Mouse (Mus musculus) E14TG2a.4 (cell line): ENCODE results near the gene Mapk8ip3.

Source experiments
- CTCF ChIP-seq: conservative IDR thresholded peaks from 2 replicates; pipeline ENCODE4 v1.5.1; 2014; ENCODE audit warnings: low read length
- NANOG ChIP-seq: IDR thresholded peaks from 2 replicates; pipeline ENCODE4 v1.6.1; 2014; ENCODE audit warnings: borderline replicate concordance, low read length, mixed read lengths
- POU5F1 ChIP-seq: IDR thresholded peaks from 2 replicates; pipeline ENCODE4 v1.6.1; 2014; ENCODE audit warnings: low read length, borderline replicate concordance

DNA sequence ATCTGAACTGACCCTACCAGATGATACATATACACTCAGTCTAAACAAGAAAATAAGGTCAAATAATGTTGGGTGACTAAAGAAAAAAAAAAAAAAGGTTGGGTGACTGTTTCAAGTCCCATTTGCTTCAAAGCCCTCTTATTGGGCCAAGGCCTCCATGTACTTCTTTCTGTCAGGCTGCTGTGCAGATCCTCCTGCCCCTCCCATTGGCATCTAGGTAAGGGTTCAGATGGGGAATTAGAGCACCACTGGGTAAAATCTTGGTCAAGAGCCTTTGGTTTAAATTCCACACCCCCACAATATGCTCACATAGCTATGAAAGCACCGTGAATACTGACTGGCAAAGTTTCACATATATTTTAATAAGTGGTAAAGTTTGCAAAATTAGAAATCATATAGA lies 13.5 kb downstream of the Mapk8ip3 start:
- TF ChIP-seq CTCF, result no peak
- TF ChIP-seq POU5F1, result no peak
- TF ChIP-seq NANOG, result no peak
